Mouse (Mus musculus) adrenal gland, adult 8-10 months (tissue): ENCODE results near the gene Rcan1. TPM values are rescaled to one million over a fixed set of nuclear protein-coding genes. Genes with fewer than 3 reads are reported as not detected.

Experiments used
- total RNA-seq, 4 experiments: library from RNA; stranded (reverse); gene quantifications; 2 replicates each; pipeline ENCODE4 v1.2.4; 2022

The Rcan1 gene
- total RNA-seq, 4 experiments from 2014 or later = 16.0 to 23.4 (median 19.0) TPM

Other genes starting within 250 kb of the Rcan1 start
- gene Kcne2, start 178.5 kb downstream of the Rcan1 start, total RNA-seq = not detected
- 10 to 100 TPM; 52.1 to 83.0 (median 64.7) TPM for gene Smim11, start 169.6 kb downstream of the Rcan1 start, total RNA-seq
- gene Fam243, start 149.4 kb downstream of the Rcan1 start, total RNA-seq = under 1 TPM in 1 of 4 experiments, not detected in 3; 0.13 TPM
- gene Kcne1, start 111.4 kb downstream of the Rcan1 start, total RNA-seq = not detected
- gene Clic6, start 14.9 kb upstream of the Rcan1 start, total RNA-seq = under 1 TPM; 0.17 to 0.55 (median 0.32) TPM